In genomic region chr19:32904517-32904916, GRCm38 (mm10) we compare ENCODE assay signal across 16 mouse cellular contexts.
DNase-seq lines count a peak whose midpoint lies in the region; ATAC-seq and TF ChIP-seq lines count a peak whose summit lies in the region.
"Had no signal": no experiment of that assay in that cellular context is flagged by ENCODE, and none has a peak within 500 bp of the region (broad histone marks: within the 10 kb centered on the region; RNA-seq: fewer than 3 reads in every experiment).

No protein-coding gene starts in this region.

- H3K9ac ChIP-seq in heart, postnatal 0 days (replicated peaks; ENCODE audit: low read depth, low read length) = no peak overlapping the region
- H3K9ac ChIP-seq: embryonic facial prominence, embryonic 13.5 days; forebrain, embryonic 15.5 days had no signal

- H3K4me2 ChIP-seq in heart, postnatal 0 days (ENCODE audit: low read depth, low read length) = no peak overlapping the region
- H3K4me2 ChIP-seq: embryonic facial prominence, embryonic 13.5 days; forebrain, embryonic 15.5 days had no signal

- DNase-seq in heart, postnatal 0 days (ENCODE audit: low spot score) = no peak
- no peak for DNase-seq in heart, postnatal 10 days
- peak; percentile 93 for DNase-seq in Muller cell, postnatal 12 days (ENCODE audit: inconsistent ontology term)
- peak; percentile 73 for DNase-seq in induced T-regulatory cell, adult 2 months (ENCODE audit: low read depth)
- DNase-seq in adrenal gland, adult 8-10 months = no peak
- DNase-seq in thymus, postnatal 25 days = no peak
- DNase-seq in thymus, postnatal 14 days = no peak
- DNase-seq: cerebellum, adult 9-10 months; gastrocnemius, postnatal 36 days; heart, postnatal 14 days had no signal

- H3K27ac ChIP-seq in heart, postnatal 0 days (ENCODE audit: low read depth) = peak overlapping the region; percentile 30; the same call in 1 of the 2 replicates
- H3K27ac ChIP-seq: embryonic facial prominence, embryonic 13.5 days; forebrain, embryonic 15.5 days; layer of hippocampus, adult 2 months; limb, embryonic 10.5 days; stomach, postnatal 0 days had no signal

- WGBS in heart, postnatal 0 days = 50% methylated on average over 7 of the region's 7 CpGs

- H3K4me1 ChIP-seq in heart, postnatal 0 days (ENCODE audit: control insufficient read depth, insufficient read depth) = peaks cover 19% of the 10 kb centered on the region
- H3K4me1 ChIP-seq: forebrain, embryonic 15.5 days had no signal

- no peak for ATAC-seq in heart, postnatal 0 days (ENCODE audit: insufficient read depth, low read depth)
- ATAC-seq in monocyte, adult 5-6 weeks (replicated peaks; ENCODE audit: insufficient number of reproducible peaks, low FRiP score, low TSS enrichment, poor library complexity, severe bottlenecking) = 0 out of 2 replicates have a peak, but pooled peaks have one; percentile 7
- ATAC-seq: forebrain, embryonic 15.5 days had no signal

- intact Hi-C loops in heart, postnatal 10 days (cut with DNase I) = loop anchor here (1.0 to 5.0 kb wide), 2 partner anchors 49 to 87 kb away; no protein-coding TSS in a partner anchor

- H3K4me3 ChIP-seq in heart, postnatal 0 days (ENCODE audit: low read depth, low read length) = no peak overlapping the region
- H3K4me3 ChIP-seq: embryonic facial prominence, embryonic 13.5 days; forebrain, embryonic 15.5 days; layer of hippocampus, adult 2 months; limb, embryonic 10.5 days had no signal

- TF ChIP-seq EP300 in heart, postnatal 0 days (IDR thresholded peaks at IDR 0.05; ENCODE audit: low read depth) = no peak

- H3K9me3 ChIP-seq in heart, postnatal 0 days (replicated peaks; ENCODE audit: control insufficient read depth, low read length) = no peaks in the 10 kb centered on the region
- H3K9me3 ChIP-seq: embryonic facial prominence, embryonic 13.5 days; forebrain, embryonic 15.5 days; limb, embryonic 10.5 days had no signal

- no peaks in the 10 kb centered on the region for H3K36me3 ChIP-seq in heart, postnatal 0 days (replicated peaks; ENCODE audit: control insufficient read depth, insufficient read depth, low read length)
- H3K36me3 ChIP-seq: embryonic facial prominence, embryonic 13.5 days; forebrain, embryonic 15.5 days; limb, embryonic 10.5 days had no signal

- H3K27me3 ChIP-seq in heart, postnatal 0 days (ENCODE audit: control insufficient read depth, insufficient read depth, low read length) = no peaks in the 10 kb centered on the region
- H3K27me3 ChIP-seq: embryonic facial prominence, embryonic 13.5 days; forebrain, embryonic 15.5 days had no signal

- no peak for TF ChIP-seq CTCF in heart, postnatal 0 days (IDR thresholded peaks at IDR 0.05; ENCODE audit: low read depth)

Comparison
In these comparisons a context has a peak if more than half of its experiments do, and no peak if none do; other contexts are left out.
1. DNase-seq: peak in Muller cell, postnatal 12 days (single experiment) and induced T-regulatory cell, adult 2 months (single experiment); none in heart, postnatal 0 days (single experiment), heart, postnatal 10 days (0 of 2), adrenal gland, adult 8-10 months (single experiment), thymus, postnatal 25 days (single experiment) and thymus, postnatal 14 days (single experiment).